Mouse (Mus musculus): ENCODE results near the gene Cnga3. TPM values are rescaled to one million over a fixed set of nuclear protein-coding genes. Genes with fewer than 3 reads are reported as not detected.

The Cnga3 gene
- total RNA-seq (2023), result not detected

DNA sequence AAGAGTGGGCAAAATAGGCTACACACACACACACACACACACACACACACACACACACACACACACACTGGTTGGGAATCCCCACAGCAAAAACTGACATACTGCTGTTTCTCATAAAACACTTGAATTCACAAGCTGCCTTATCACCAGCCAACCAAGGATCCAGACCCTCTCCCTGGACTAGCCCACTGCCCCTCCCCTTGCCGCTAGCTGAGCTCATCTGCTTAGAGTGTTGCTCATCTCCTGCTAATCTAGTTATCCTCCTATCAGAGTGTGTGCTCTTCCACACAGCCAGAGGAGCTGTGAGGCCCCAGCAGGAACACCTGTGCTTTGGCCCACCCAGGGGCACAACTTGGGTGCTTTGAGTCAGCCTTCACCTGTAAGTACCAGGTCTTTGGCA is at the start of gene Cnga3:
TSS of gene Cnga3 (plus strand) at position 291 of the 400 bp plus-strand sequence.

DNA sequence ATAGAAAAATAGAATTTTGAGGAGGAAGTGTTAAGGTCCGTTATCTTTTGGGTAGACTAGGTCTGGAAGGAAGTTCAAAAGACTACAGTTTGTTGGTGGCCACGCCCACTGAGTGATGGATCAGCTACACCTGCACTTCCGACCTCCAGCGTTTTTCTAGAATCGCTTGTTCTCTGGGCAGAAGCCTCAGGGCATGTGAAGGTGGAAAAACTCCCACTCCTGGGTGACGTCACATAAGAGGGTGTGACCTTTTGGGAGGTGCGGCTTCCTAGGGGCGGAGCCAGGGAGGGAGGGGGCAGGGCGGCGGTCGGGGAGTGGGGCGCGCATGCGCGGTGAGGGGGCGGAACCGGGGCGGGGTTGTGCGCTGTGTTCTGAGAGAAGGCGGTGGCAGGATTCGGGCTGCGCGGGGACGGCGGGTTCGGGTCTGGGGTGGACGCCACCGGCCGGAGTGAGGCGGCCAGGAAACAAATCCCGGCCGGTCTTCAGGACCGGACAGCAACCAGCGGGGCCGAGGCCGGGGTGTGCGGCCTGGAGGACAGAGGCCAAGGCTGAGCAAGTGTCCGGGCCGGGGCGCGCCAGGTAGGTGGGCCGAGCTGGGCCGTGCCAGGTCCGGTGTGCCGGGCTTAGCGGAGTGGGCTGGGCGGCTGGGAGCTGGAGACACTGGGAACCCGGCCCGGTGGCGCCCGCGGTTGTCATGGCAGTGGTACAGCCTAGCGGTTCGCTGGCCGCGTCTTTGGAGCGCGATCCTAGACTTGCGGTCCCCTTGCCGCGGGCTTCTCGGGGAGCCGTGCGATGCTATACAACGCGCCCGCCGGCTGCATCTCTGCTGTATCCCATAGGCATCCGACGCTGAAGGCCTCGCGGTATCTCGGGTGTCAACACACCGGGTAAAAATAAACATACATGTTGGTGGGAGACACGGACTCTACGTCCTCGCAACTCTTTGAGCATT is 85.6 kb downstream of the Cnga3 start, which contains the start of gene Inpp4a:
TSS of gene Inpp4a (plus strand) at position 326 of the 952 bp plus-strand sequence.

Other genes with a start within 250 kb of the Cnga3 start
- 1 to 10 TPM; 1.4 to 1.5 TPM for gene Vwa3b, start 187.8 kb upstream of the Cnga3 start, total RNA-seq (2023)
- gene Inpp4a, start 85.4 kb downstream of the Cnga3 start, total RNA-seq (2023), result 10 to 100 TPM; 56.0 to 56.7 TPM
- gene Coa5, start 215.7 kb downstream of the Cnga3 start, total RNA-seq (2023), result 10 to 100 TPM; 41.9 to 48.9 TPM
- gene Unc50, start 215.7 kb downstream of the Cnga3 start, total RNA-seq (2023), result 10 to 100 TPM; 40.0 to 43.4 TPM